Mouse (Mus musculus) intestine, embryonic 16.5 days (tissue): Measurements from ENCODE around the gene Ppfibp1. TPM values are rescaled to one million over a fixed set of nuclear protein-coding genes. Genes with fewer than 3 reads are reported as not detected.

Experiments used
- ATAC-seq: fragments of 200-750 bp; cut with Nextera tagmentation; 2 replicates; pipeline ENCODE4 v1.8.0; 2017; ENCODE audit warnings: moderate TSS enrichment, moderate library complexity
- H3K27ac ChIP-seq: fragments of 300-500 bp; sonication (generic); 2 replicates; pipeline ENCODE4 v1.5.1; 2014; ENCODE audit warnings: mild to moderate bottlenecking, low read length
- H3K27me3 ChIP-seq: fragments of 300-500 bp; sonication (generic); replicated peaks from 2 replicates; pipeline ENCODE4 v1.6.1; 2014; ENCODE audit warnings: low read length, control low read depth, mixed read lengths; ENCODE audit not compliant: control insufficient read depth, insufficient read depth
- H3K36me3 ChIP-seq: fragments of 300-500 bp; sonication (generic); 2 replicates; pipeline ENCODE4 v1.6.1; 2014; ENCODE audit warnings: low read length, control low read depth; ENCODE audit not compliant: control insufficient read depth, insufficient read depth
- H3K4me1 ChIP-seq: fragments of 300-500 bp; sonication (generic); 2 replicates; pipeline ENCODE4 v1.6.1; 2014; ENCODE audit warnings: low read length, control low read depth, mixed read lengths; ENCODE audit not compliant: control insufficient read depth, insufficient read depth
- H3K4me2 ChIP-seq: fragments of 300-500 bp; sonication (generic); 2 replicates; pipeline ENCODE4 v1.6.1; 2014; ENCODE audit warnings: low read depth, low read length, control low read depth
- H3K4me3 ChIP-seq: fragments of 300-500 bp; sonication (generic); 2 replicates; pipeline ENCODE4 v1.5.1; 2014; ENCODE audit warnings: mild to moderate bottlenecking, low read length
- H3K9ac ChIP-seq: fragments of 300-500 bp; sonication (generic); 2 replicates; pipeline ENCODE4 v1.6.1; 2014; ENCODE audit warnings: low read depth, low read length
- H3K9me3 ChIP-seq: fragments of 300-500 bp; sonication (generic); 2 replicates; pipeline ENCODE4 v1.6.1; 2016; ENCODE audit warnings: low read length, control low read depth; ENCODE audit not compliant: control insufficient read depth
- WGBS: fragments of 180-500 bp; shearing (Covaris S2); extraction: QIAGEN DNeasy Blood & Tissue Kit; methylation state at CpG from one replicate; pipeline ENCODE4 v1.1.7; 2014; 5-methylcytosine and 5-hydroxymethylcytosine counted together
- polyA plus RNA-seq: library from polyadenylated mRNA; unstranded; fragments of >200 nt; fragmentation: Nextera tagmentation; extraction: Ambion mirVana; gene quantifications from 2 replicates; pipeline ENCODE4 v1.2.1, GENCODE M21; 2015

Ppfibp1 gene
- polyA plus RNA-seq, 1 experiment from 2014 or later: 31.8 TPM

DNA sequence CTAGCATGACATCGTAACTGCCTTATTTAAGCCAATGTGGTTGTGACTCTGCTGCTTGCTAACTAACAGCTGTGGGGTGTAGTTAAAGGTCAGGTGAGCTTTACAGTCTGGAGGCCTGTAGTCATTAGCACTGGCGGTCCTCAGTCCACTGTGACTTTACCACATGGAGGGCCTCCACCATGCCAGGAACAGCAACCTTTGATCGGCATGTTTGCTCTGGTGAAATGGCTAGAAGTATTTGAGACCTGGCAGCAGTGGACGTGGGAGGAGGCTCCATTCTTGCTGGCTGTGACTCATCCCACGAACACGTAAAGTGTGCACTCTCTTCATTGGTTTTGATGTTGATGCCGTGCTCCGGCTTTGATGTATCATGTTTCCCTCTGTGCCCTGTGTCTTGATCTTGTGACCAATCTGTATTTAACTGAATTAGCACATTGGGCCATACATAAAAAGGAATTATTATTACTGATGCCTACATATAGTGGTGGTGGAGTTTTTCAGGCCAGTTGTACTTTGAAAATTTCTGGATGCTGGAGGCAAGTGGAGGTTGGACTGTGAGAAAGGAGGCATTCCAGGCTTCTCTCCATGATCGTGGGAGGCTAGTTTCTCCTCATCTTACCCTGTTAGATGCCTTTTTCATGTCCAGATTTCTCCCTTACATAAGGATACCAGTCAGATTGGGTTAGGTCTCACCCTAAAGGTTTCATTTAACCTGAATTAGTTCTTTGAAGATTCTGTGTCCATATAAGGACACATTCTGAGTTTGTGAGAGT is 71.8 kb downstream of the Ppfibp1 start:
- no peaks in the 10 kb centered on the region for H3K9me3 ChIP-seq
- ATAC-seq: peak; percentile 88
- H3K4me3 ChIP-seq: no peak overlapping the region
- H3K36me3 ChIP-seq: no peaks in the 10 kb centered on the region
- H3K4me1 ChIP-seq: peaks cover 18% of the 10 kb centered on the region
- H3K27me3 ChIP-seq: no peaks in the 10 kb centered on the region
- no peak overlapping the region for H3K9ac ChIP-seq
- H3K4me2 ChIP-seq: no peak overlapping the region
- peak overlapping the region; percentile 43; the same call in 1 of the 2 replicates for H3K27ac ChIP-seq
- 61% methylated on average over 9 of the region's 9 CpGs for WGBS

DNA sequence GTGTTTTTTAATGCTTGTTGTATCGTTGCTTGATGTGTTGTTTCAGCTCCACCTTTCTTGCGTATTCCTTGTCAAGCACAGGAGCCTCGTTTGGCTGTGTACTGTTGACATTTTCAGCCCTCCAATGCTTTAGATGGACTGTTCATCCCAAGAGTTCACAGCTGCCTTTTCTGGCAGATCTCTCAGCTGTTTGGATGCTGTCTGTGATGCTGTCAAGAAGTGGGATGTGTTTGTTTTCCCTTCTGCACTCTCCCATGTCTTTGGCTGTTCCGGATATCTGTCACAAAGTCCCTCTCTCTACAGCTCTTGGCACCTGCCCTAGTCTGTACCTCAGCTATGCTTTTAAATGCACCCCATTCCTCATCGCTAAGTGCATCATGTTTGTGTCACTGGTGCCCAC is 72.7 kb downstream of the Ppfibp1 start:
- no peaks in the 10 kb centered on the region for H3K27me3 ChIP-seq
- 74% methylated on average over 5 of the region's 5 CpGs for WGBS
- no peaks in the 10 kb centered on the region for H3K9me3 ChIP-seq
- H3K4me2 ChIP-seq: no peak overlapping the region
- no peak overlapping the region for H3K9ac ChIP-seq
- H3K36me3 ChIP-seq: no peaks in the 10 kb centered on the region
- no peak for ATAC-seq
- H3K4me3 ChIP-seq: no peak overlapping the region
- peaks cover 18% of the 10 kb centered on the region for H3K4me1 ChIP-seq
- no peak overlapping the region for H3K27ac ChIP-seq

DNA sequence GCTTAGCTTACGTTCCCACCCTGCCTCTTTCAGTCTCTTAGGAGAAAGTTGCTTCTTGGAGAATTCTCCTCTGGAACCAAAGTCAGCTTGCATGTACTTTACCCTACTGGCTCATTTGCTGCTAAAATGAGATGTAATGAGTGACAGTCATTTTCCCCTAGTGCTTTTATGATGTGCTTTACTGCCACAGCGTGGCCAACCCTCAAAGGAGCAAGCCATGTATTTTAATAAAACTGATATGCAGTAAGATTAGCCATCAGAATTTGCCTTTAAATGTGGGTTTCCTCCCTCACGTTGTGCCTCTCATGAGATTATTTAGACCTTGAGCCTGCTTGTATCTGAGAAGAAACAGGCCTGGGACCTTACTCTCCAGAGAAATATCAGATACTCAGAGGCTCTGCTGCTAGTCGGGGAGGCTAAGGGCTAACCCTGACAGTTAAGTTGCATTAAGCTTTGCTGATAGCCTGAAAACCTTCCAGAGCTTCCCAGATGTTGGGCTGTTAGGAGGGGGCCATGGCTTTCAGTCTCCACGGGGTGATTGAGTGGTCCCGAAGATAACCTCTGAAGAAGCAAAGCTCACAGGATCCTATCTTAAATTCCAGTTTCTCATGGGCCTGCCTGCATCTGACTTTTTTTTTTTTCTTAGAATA is 73.7 kb downstream of the Ppfibp1 start:
- Histone ChIP-seq H3K27me3 (no peaks in the 10 kb centered on the region), H3K4me1 (peaks cover 18% of the 10 kb centered on the region), H3K9ac (no peak overlapping the region), H3K9me3 (no peaks in the 10 kb centered on the region), H3K4me3 (no peak overlapping the region), H3K4me2 (no peak overlapping the region), H3K27ac (no peak overlapping the region), H3K36me3 (no peaks in the 10 kb centered on the region)
- 0 out of 2 replicates have a peak, but pooled peaks have one; percentile 16 for ATAC-seq
- 44% methylated on average over 6 of the region's 6 CpGs for WGBS

DNA sequence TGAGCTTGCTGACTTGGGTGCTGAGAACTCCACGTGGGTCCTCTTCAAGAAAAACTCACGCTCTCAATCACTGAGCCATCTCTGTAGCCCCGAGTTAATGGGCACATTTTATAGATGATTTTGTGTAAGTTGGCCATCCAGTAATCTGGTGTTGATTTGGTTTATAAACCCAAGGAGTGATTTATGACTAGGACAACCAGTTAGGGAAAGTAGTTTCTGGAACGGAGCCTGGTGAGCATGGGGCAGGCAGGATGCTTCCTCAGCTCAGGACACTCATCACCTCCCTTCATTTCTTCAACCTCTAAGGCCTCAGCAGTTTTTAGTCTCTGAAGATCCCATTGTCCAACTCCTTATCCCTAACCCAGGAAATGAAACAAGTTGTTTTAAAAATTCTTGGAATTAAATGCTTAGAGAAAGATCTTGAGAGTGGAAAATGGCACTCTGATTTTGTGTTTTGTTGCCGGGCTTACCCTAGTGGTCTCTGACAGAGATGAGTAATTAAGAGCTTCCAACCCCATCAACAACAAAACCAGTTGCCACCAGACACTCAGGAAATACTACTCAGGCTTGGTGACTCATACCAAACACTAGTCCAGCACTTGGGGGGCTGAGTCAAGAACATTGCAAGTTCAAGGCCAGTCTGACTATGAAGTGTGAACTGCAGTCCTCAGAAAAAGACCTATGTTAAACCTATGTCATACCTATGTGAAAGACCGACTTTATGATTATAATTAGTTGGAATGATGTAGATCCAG is 75.3 kb downstream of the Ppfibp1 start:
- H3K9me3 ChIP-seq: no peaks in the 10 kb centered on the region
- no peaks in the 10 kb centered on the region for H3K36me3 ChIP-seq
- no peak overlapping the region for H3K9ac ChIP-seq
- no peak for ATAC-seq
- H3K4me2 ChIP-seq: no peak overlapping the region
- H3K4me1 ChIP-seq: peaks cover 18% of the 10 kb centered on the region
- WGBS: 74% methylated on average over 6 of the region's 6 CpGs
- no peaks in the 10 kb centered on the region for H3K27me3 ChIP-seq
- H3K27ac ChIP-seq: no peak overlapping the region
- no peak overlapping the region for H3K4me3 ChIP-seq

DNA sequence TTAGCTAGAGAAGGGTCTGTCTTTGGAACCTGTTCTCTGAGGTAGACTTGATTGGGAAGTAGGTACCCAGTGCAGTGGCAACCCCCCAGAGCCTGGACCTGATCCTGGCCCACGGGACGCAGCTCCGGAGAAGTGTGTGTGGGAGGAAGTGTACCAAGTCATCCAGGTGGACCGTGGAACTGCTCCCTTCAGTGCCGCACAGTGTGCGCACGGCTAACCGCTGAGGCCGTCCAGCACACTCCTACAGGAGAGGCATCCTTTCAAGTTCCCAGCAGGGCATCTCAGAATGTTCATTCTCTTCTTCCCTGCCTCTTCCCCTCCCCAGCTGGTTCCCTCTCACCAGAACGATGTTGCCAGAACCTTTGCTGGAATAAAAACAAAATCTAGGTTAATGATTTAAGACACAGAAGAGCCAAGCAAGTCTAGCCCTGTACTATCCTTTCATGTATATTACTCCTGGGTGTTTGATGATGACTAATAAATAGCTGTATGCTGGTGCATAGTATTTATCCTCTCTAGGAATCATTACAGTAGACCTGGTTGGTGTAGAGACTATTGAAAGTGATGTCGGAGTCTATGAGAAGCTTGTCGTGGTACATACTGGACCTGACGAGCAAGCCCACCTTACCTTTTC is 77.0 kb downstream of the Ppfibp1 start:
- Histone ChIP-seq H3K4me1 (peaks cover 13% of the 10 kb centered on the region), H3K27ac (no peak overlapping the region), H3K4me2 (no peak overlapping the region), H3K9ac (no peak overlapping the region), H3K27me3 (no peaks in the 10 kb centered on the region), H3K36me3 (no peaks in the 10 kb centered on the region), H3K4me3 (no peak overlapping the region), H3K9me3 (no peaks in the 10 kb centered on the region)
- ATAC-seq: no peak
- WGBS: 90% methylated on average over 13 of the region's 13 CpGs

DNA sequence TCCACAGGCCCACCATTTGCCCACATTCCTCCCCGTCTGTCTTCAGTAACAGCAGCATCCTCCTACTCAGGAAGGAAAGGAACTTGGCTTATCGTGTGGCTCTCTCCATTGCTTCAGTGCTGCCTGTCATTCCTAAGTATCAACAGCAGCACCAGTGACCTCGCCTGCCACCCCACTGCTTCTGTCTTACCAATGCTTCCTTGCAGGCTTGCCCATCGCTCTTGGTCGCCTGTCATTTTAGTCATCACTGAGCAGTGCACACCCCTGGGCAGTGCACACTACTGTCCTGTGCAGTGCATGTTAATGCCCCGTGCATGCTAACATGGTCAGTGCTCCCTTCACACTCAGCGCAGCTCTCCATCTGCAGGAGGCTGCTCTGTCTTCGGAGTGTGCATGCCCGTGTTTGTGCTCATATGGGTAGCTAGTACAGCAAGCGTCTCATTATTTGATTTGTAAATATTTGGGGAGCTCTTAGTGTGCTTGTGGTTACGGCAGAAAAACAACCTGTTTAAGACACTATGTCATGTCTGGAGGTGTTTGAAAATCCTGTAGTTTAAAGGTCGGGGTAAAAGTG is 78.2 kb downstream of the Ppfibp1 start:
- 55% methylated on average over 12 of the region's 12 CpGs for WGBS
- no peak overlapping the region for H3K27ac ChIP-seq
- H3K36me3 ChIP-seq: no peaks in the 10 kb centered on the region
- no peak overlapping the region for H3K4me2 ChIP-seq
- H3K4me1 ChIP-seq: peaks cover 2% of the 10 kb centered on the region
- no peak overlapping the region for H3K9ac ChIP-seq
- no peak overlapping the region for H3K4me3 ChIP-seq
- H3K27me3 ChIP-seq: no peaks in the 10 kb centered on the region
- no peaks in the 10 kb centered on the region for H3K9me3 ChIP-seq
- ATAC-seq: no peak

DNA sequence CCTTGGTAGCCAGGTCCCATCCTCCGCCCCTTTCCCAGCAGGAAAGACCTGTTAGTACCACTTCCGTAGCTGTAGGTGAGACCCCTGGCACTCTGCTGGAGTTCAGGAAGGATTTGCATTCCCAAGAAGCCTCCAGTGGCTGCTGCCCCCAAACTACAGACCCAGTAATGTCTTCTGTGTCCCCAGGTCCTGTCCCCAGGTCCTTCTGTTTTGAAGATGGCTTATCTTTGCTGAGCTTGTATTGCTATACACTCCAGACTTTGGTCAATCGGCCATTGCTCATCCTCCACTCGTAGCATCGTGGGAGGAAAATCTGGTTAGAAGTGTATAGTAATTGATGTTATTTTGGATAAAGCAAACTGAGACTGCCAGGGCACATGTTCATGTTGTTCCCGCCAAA is 79.5 kb downstream of the Ppfibp1 start:
- WGBS: 75% methylated on average over 6 of the region's 6 CpGs
- no peak overlapping the region for H3K4me2 ChIP-seq
- no peak overlapping the region for H3K27ac ChIP-seq
- no peak overlapping the region for H3K9ac ChIP-seq
- no peaks in the 10 kb centered on the region for H3K27me3 ChIP-seq
- no peak overlapping the region for H3K4me3 ChIP-seq
- H3K36me3 ChIP-seq: no peaks in the 10 kb centered on the region
- peaks cover 1% of the 10 kb centered on the region; the same call in 1 of the 2 replicates for H3K4me1 ChIP-seq
- no peak for ATAC-seq
- H3K9me3 ChIP-seq: no peaks in the 10 kb centered on the region

DNA sequence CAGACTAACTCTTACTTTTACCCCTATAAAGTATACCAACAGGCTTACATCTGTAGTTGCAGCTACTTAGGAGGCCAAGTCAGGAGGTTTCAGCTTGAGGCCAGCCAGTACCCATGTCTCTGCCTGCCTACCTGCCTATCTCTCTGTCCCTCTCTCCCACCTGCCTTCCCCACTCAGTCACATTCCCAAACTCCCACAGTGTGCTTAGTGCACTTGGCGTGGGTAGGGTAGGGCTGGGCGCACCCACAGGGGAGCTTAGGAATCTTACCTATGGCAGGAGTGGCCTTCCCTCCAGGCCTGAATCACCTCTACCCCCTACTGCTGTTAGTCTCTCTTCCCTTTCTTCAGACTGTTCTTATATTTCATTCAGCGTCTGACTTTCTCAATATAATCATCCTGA is 82.5 kb downstream of the Ppfibp1 start:
- Histone ChIP-seq H3K4me3 (no peak overlapping the region), H3K36me3 (no peaks in the 10 kb centered on the region), H3K9me3 (no peaks in the 10 kb centered on the region), H3K9ac (no peak overlapping the region), H3K4me2 (no peak overlapping the region), H3K4me1 (peaks cover 4% of the 10 kb centered on the region; the same call in 1 of the 2 replicates), H3K27ac (no peak overlapping the region), H3K27me3 (no peaks in the 10 kb centered on the region)
- WGBS: 57% methylated on average over 3 of the region's 3 CpGs
- no peak for ATAC-seq

DNA sequence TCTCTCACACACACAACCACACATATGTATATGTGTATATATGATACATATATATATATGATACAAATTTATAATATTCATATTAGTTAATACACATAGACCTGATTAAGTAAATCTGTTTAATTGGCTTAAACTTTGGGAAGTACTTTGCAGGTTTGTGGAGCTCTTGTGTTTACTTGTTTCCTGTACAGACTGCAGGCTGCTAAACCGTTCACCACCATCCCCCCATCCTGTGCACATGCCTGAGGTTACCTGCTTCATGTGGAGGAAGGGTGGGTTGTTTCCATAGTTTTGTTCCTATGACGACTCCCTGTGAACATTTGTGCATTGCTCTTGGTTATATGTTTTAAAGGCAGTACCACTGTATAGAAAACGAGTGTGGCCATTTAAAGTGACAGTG is 83.1 kb downstream of the Ppfibp1 start:
- Histone ChIP-seq H3K27ac (no peak overlapping the region), H3K36me3 (no peaks in the 10 kb centered on the region), H3K4me3 (no peak overlapping the region), H3K9me3 (no peaks in the 10 kb centered on the region), H3K4me1 (peaks cover 4% of the 10 kb centered on the region; the same call in 1 of the 2 replicates), H3K27me3 (no peaks in the 10 kb centered on the region), H3K4me2 (no peak overlapping the region), H3K9ac (no peak overlapping the region)
- no peak for ATAC-seq
- 55% methylated on average over 3 of the region's 3 CpGs for WGBS
